Mouse (Mus musculus): ENCODE data around the gene Figla. TPM values are rescaled to one million over a fixed set of nuclear protein-coding genes. Genes with fewer than 3 reads are reported as not detected.

The Figla gene
- polyA plus RNA-seq, 1 experiment from 2014 or later = not detected

- Histone ChIP-seq H3K9ac (replicated peaks; ENCODE audit: low read length) (no peak overlapping the region), H3K9me3 (ENCODE audit: low read length) (no peaks in the 10 kb centered on the region), H3K27me3 (ENCODE audit: insufficient read depth, low read length) (no peaks in the 10 kb centered on the region), H3K4me3 (ENCODE audit: low read length) (no peak overlapping the region), H3K4me2 (replicated peaks; ENCODE audit: low read depth, low read length) (no peak overlapping the region), H3K36me3 (ENCODE audit: insufficient read depth, low read length) (no peaks in the 10 kb centered on the region), H3K27ac (ENCODE audit: low read length) (no peak overlapping the region), H3K4me1 (ENCODE audit: insufficient read depth, low read length) (no peaks in the 10 kb centered on the region)
- no peak for ATAC-seq (ENCODE audit: low FRiP score, low TSS enrichment)
- WGBS = 68% methylated on average over 6 of the region's 6 CpGs
These were observed 48.5 kb downstream of the Figla start for GRCm38 (mm10) chr6:86064318-86065016.

- Histone ChIP-seq H3K36me3 (ENCODE audit: insufficient read depth, low read length) (no peaks in the 10 kb centered on the region), H3K27ac (ENCODE audit: low read length) (no peak overlapping the region), H3K9me3 (ENCODE audit: low read length) (no peaks in the 10 kb centered on the region), H3K27me3 (ENCODE audit: insufficient read depth, low read length) (no peaks in the 10 kb centered on the region), H3K4me1 (ENCODE audit: insufficient read depth, low read length) (no peaks in the 10 kb centered on the region), H3K4me2 (replicated peaks; ENCODE audit: low read depth, low read length) (no peak overlapping the region), H3K9ac (replicated peaks; ENCODE audit: low read length) (no peak overlapping the region), H3K4me3 (ENCODE audit: low read length) (no peak overlapping the region)
- 78% methylated on average over 6 of the region's 6 CpGs for WGBS
- no peak for ATAC-seq (ENCODE audit: low FRiP score, low TSS enrichment)
These were observed 50.8 kb downstream of the Figla start for GRCm38 (mm10) chr6:86066727-86067126.

GRCm38 (mm10) chr6:86067145-86067544, 51.2 kb downstream of the Figla start:
- H3K36me3 ChIP-seq (ENCODE audit: insufficient read depth, low read length) = no peaks in the 10 kb centered on the region
- H3K9ac ChIP-seq (replicated peaks; ENCODE audit: low read length) = no peak overlapping the region
- no peak overlapping the region for H3K27ac ChIP-seq (ENCODE audit: low read length)
- ATAC-seq (ENCODE audit: low FRiP score, low TSS enrichment) = no peak
- no peaks in the 10 kb centered on the region for H3K27me3 ChIP-seq (ENCODE audit: insufficient read depth, low read length)
- no peak overlapping the region for H3K4me3 ChIP-seq (ENCODE audit: low read length)
- H3K4me1 ChIP-seq (ENCODE audit: insufficient read depth, low read length) = no peaks in the 10 kb centered on the region
- no peak overlapping the region for H3K4me2 ChIP-seq (replicated peaks; ENCODE audit: low read depth, low read length)
- no peaks in the 10 kb centered on the region for H3K9me3 ChIP-seq (ENCODE audit: low read length)
- WGBS = 56% methylated on average over 5 of the region's 5 CpGs

GRCm38 (mm10) chr6:86069009-86069408, 53.0 kb downstream of the Figla start:
- no peak overlapping the region for H3K27ac ChIP-seq (ENCODE audit: low read length)
- 71% methylated on average over 5 of the region's 5 CpGs for WGBS
- no peak for ATAC-seq (ENCODE audit: low FRiP score, low TSS enrichment)
- no peak overlapping the region for H3K4me2 ChIP-seq (replicated peaks; ENCODE audit: low read depth, low read length)
- H3K4me3 ChIP-seq (ENCODE audit: low read length) = no peak overlapping the region
- H3K9me3 ChIP-seq (ENCODE audit: low read length) = no peaks in the 10 kb centered on the region
- no peak overlapping the region for H3K9ac ChIP-seq (replicated peaks; ENCODE audit: low read length)
- H3K4me1 ChIP-seq (ENCODE audit: insufficient read depth, low read length) = no peaks in the 10 kb centered on the region
- H3K36me3 ChIP-seq (ENCODE audit: insufficient read depth, low read length) = no peaks in the 10 kb centered on the region
- no peaks in the 10 kb centered on the region for H3K27me3 ChIP-seq (ENCODE audit: insufficient read depth, low read length)

- Histone ChIP-seq H3K27ac (ENCODE audit: low read length) (no peak overlapping the region), H3K4me3 (ENCODE audit: low read length) (no peak overlapping the region), H3K4me1 (ENCODE audit: insufficient read depth, low read length) (no peaks in the 10 kb centered on the region), H3K27me3 (ENCODE audit: insufficient read depth, low read length) (no peaks in the 10 kb centered on the region), H3K9me3 (ENCODE audit: low read length) (no peaks in the 10 kb centered on the region), H3K36me3 (ENCODE audit: insufficient read depth, low read length) (no peaks in the 10 kb centered on the region), H3K4me2 (replicated peaks; ENCODE audit: low read depth, low read length) (no peak overlapping the region), H3K9ac (replicated peaks; ENCODE audit: low read length) (no peak overlapping the region)
- ATAC-seq (ENCODE audit: low FRiP score, low TSS enrichment) = no peak
- WGBS = 86% methylated on average over 3 of the region's 3 CpGs
These were observed 53.9 kb downstream of the Figla start for GRCm38 (mm10) chr6:86069856-86070255.

- WGBS = 86% methylated on average over 7 of the region's 7 CpGs
These were observed 54.3 kb downstream of the Figla start for GRCm38 (mm10) chr6:86070277-86070676.

More at GRCm38 (mm10) chr6:86070277-86070676, 54.3 kb downstream of the Figla start:
- no peaks in the 10 kb centered on the region for H3K36me3 ChIP-seq (ENCODE audit: insufficient read depth, low read length)
- no peak for ATAC-seq (ENCODE audit: low FRiP score, low TSS enrichment)
- no peak overlapping the region for H3K27ac ChIP-seq (ENCODE audit: low read length)
- H3K4me1 ChIP-seq (ENCODE audit: insufficient read depth, low read length) = no peaks in the 10 kb centered on the region
- no peak overlapping the region for H3K4me3 ChIP-seq (ENCODE audit: low read length)
- H3K9me3 ChIP-seq (ENCODE audit: low read length) = no peaks in the 10 kb centered on the region
- H3K4me2 ChIP-seq (replicated peaks; ENCODE audit: low read depth, low read length) = no peak overlapping the region
- H3K9ac ChIP-seq (replicated peaks; ENCODE audit: low read length) = no peak overlapping the region
- H3K27me3 ChIP-seq (ENCODE audit: insufficient read depth, low read length) = no peaks in the 10 kb centered on the region

Other genes starting within 250 kb of the Figla start
- 0.20 TPM in 1 of 2 replicates, not detected in the other for gene Nat8f6, start 195.2 kb upstream of the Figla start, polyA plus RNA-seq (2015; fragmentation: Nextera tagmentation; extraction: Ambion mirVana)
- 0.32 TPM in 1 of 2 replicates, not detected in the other for gene Nat8f5, start 195.2 kb upstream of the Figla start, polyA plus RNA-seq (2015; fragmentation: Nextera tagmentation; extraction: Ambion mirVana)
- 2.6 and 4.3 TPM in 2 replicates for gene Nat8, start 184.1 kb upstream of the Figla start, polyA plus RNA-seq (2015; fragmentation: Nextera tagmentation; extraction: Ambion mirVana)
- gene Nat8f2, start 147.0 kb upstream of the Figla start, polyA plus RNA-seq (2015; fragmentation: Nextera tagmentation; extraction: Ambion mirVana) = 2.7 and 3.8 TPM in 2 replicates
- 8.2 and 8.6 TPM in 2 replicates for gene Nat8f4, start 111.3 kb upstream of the Figla start, polyA plus RNA-seq (2015; fragmentation: Nextera tagmentation; extraction: Ambion mirVana)
- gene Tprkb, start 104.3 kb upstream of the Figla start, polyA plus RNA-seq (2015; fragmentation: Nextera tagmentation; extraction: Ambion mirVana) = 35.3 and 41.1 TPM in 2 replicates
- 96.6 and 128 TPM in 2 replicates for gene Nat8f1, start 100.5 kb upstream of the Figla start, polyA plus RNA-seq (2015; fragmentation: Nextera tagmentation; extraction: Ambion mirVana)
- 40.5 and 48.3 TPM in 2 replicates for gene Dusp11, start 54.5 kb upstream of the Figla start, polyA plus RNA-seq (2015; fragmentation: Nextera tagmentation; extraction: Ambion mirVana)
- gene Add2, start 12.5 kb downstream of the Figla start, polyA plus RNA-seq (2015; fragmentation: Nextera tagmentation; extraction: Ambion mirVana) = 5.0 and 6.0 TPM in 2 replicates
- gene Tgfa, start 179.1 kb downstream of the Figla start, polyA plus RNA-seq (2015; fragmentation: Nextera tagmentation; extraction: Ambion mirVana) = 7.7 and 9.1 TPM in 2 replicates

Data from kidney, embryonic 16.5 days (tissue).